Mouse (Mus musculus): Measurements from ENCODE around the gene Bcl2l13.
A peak's percentile ranks its signal among the peaks of the same experiment; 100 is the strongest.
"Not testable (repeated sequence)": the region's sequence is repeated elsewhere in the genome, so short reads cannot be mapped to it uniquely, and the experiment has no call there.

The Bcl2l13 gene

GRCm38 (mm10) chr6:120830866-120831608 lies 5.0 kb upstream of the Bcl2l13 start:
- DNase-seq (ENCODE audit: inconsistent ontology term), result no peak

GRCm38 (mm10) chr6:120832097-120832496 lies 3.9 kb upstream of the Bcl2l13 start:
- DNase-seq (ENCODE audit: inconsistent ontology term), result no peak

GRCm38 (mm10) chr6:120834766-120835321 lies 1.2 kb upstream of the Bcl2l13 start:
- no peak for DNase-seq (ENCODE audit: inconsistent ontology term)

- DNase-seq (ENCODE audit: inconsistent ontology term), result no peak
These were observed 558 bp downstream of the Bcl2l13 start for GRCm38 (mm10) chr6:120836389-120837151.

- DNase-seq (ENCODE audit: inconsistent ontology term), result no peak
These were observed 1.1 kb downstream of the Bcl2l13 start for GRCm38 (mm10) chr6:120837152-120837530.

- no peak for DNase-seq (ENCODE audit: inconsistent ontology term)
These were observed 4.2 kb downstream of the Bcl2l13 start for GRCm38 (mm10) chr6:120840258-120840657.

- no peak for DNase-seq (ENCODE audit: inconsistent ontology term)
These were observed 5.7 kb downstream of the Bcl2l13 start for GRCm38 (mm10) chr6:120841754-120842153.

GRCm38 (mm10) chr6:120850720-120851119 lies 14.7 kb downstream of the Bcl2l13 start:
- DNase-seq (ENCODE audit: inconsistent ontology term), result not testable (repeated sequence)

- DNase-seq (ENCODE audit: inconsistent ontology term), result no peak
These were observed 18.4 kb downstream of the Bcl2l13 start for GRCm38 (mm10) chr6:120854413-120854812.

- peak; percentile 97 for DNase-seq (ENCODE audit: inconsistent ontology term)
These were observed 22.3 kb downstream of the Bcl2l13 start for GRCm38 (mm10) chr6:120858217-120858711.

- DNase-seq (ENCODE audit: inconsistent ontology term), result peak; percentile 62
These were observed 24.1 kb downstream of the Bcl2l13 start for GRCm38 (mm10) chr6:120860079-120860478.

GRCm38 (mm10) chr6:120866051-120866814 lies 30.2 kb downstream of the Bcl2l13 start:
- peak; percentile 75 for DNase-seq (ENCODE audit: inconsistent ontology term)

- DNase-seq (ENCODE audit: inconsistent ontology term), result no peak
These were observed 32.8 kb downstream of the Bcl2l13 start for GRCm38 (mm10) chr6:120868824-120869223.

GRCm38 (mm10) chr6:120871286-120871685 lies 35.3 kb downstream of the Bcl2l13 start:
- no peak for DNase-seq (ENCODE audit: inconsistent ontology term)

GRCm38 (mm10) chr6:120873874-120874273 lies 37.9 kb downstream of the Bcl2l13 start:
- DNase-seq (ENCODE audit: inconsistent ontology term), result no peak

GRCm38 (mm10) chr6:120879046-120879445 lies 43.0 kb downstream of the Bcl2l13 start:
- no peak for DNase-seq (ENCODE audit: inconsistent ontology term)

GRCm38 (mm10) chr6:120884436-120884835 lies 48.4 kb downstream of the Bcl2l13 start:
- no peak for DNase-seq (ENCODE audit: inconsistent ontology term)

- no peak for DNase-seq (ENCODE audit: inconsistent ontology term)
These were observed 50.7 kb downstream of the Bcl2l13 start for GRCm38 (mm10) chr6:120886696-120887095.

GRCm38 (mm10) chr6:120894089-120894488 lies 58.1 kb downstream of the Bcl2l13 start:
- DNase-seq (ENCODE audit: inconsistent ontology term), result no peak

GRCm38 (mm10) chr6:120894524-120894923 lies 58.5 kb downstream of the Bcl2l13 start:
- DNase-seq (ENCODE audit: inconsistent ontology term), result no peak

GRCm38 (mm10) chr6:120898188-120898833 lies 62.3 kb downstream of the Bcl2l13 start:
- DNase-seq (ENCODE audit: inconsistent ontology term), result peak; percentile 43
